Mouse (Mus musculus): ENCODE data around the gene Cops3. TPM values are rescaled to one million over a fixed set of nuclear protein-coding genes. Genes with fewer than 3 reads are reported as not detected.

Gene Cops3
- polyA plus RNA-seq, 1 experiment from 2014 or later = 135 TPM

DNA sequence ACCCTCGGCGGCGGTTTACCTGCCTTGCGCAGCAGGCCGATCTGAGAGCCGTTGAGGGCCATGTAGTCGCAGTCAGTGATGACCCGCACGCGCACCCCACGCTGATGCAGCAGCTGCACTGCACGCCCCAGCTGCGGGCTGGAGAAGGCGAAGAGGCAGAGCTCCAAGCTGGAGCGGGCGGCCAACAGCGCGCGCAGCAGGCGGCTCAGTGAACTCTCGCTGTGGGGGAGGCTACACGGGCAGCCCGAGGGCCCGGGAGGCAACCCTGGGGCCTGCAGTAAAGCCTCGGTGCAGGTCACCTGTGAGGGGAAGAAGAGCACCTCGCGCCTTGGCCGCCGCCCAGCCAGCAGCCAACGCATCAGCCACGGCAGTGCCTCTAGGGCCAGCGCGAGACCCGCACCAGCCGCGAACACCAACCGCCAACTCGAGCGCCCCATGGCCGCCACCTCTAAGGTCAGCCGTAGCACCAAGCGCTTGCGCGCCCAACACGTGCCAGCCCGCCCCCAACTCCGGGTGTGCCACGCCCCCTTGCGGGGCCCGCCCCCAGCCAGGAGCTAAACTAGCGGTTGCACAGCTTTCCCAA is 52.3 kb downstream of the Cops3 start, which contains the start of gene Pld6:
Pld6 (minus strand) TSS at position 447 of the 583 bp plus-strand sequence.
- peak; percentile 79 for ATAC-seq (replicated peaks; ENCODE audit: insufficient number of reproducible peaks, insufficient read depth, low FRiP score, low read depth)

DNA sequence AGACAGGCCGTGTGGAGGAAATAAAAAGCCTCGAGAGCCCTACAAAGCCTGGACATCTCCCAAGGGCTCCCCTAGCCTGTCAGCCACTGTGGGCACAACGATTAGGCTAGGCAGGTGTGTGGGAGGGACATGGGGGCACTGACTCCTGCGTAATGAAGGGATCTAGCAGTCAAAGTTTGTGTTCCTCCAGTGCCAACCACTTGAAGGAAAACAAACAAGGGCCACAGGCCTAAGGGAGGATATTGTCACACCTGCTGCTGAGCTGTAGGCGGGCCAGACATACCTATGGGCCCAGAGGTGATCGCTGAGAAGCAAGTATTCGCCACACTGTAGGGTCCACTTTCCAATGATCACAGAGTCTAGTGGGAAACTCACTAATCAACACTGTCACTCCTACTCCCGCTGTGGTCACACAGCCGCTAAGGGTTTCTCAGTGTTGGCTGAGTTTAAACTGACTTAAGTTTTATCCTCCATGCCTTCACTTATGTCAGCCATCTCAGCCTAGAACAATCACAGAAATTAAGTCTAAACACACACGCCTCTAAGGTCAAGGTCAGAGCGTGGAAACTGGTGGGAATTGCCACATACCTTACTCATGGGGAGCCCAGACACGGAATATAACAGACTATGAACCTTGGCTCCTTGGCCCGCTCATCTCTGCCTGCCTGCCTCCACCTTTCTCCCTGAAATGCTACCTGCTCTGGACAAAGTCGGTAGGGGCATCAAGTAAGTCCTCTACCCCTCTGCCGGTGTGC is 53.0 kb downstream of the Cops3 start:
- peaks cover 7% of the 10 kb centered on the region for H3K36me3 ChIP-seq
- H3K4me1 ChIP-seq (replicated peaks) = peaks cover 16% of the 10 kb centered on the region
- 0 out of 2 replicates have a peak, but pooled peaks cover 3% of the 10 kb centered on the region for H3K27me3 ChIP-seq
- H3K9ac ChIP-seq = peak overlapping the region; percentile 67
- WGBS = 49% methylated on average over 15 of the region's 15 CpGs
- no peak for ATAC-seq (replicated peaks; ENCODE audit: insufficient number of reproducible peaks, insufficient read depth, low FRiP score, low read depth)
- H3K27ac ChIP-seq = no peak overlapping the region
- H3K9me3 ChIP-seq (replicated peaks) = no peaks in the 10 kb centered on the region
- H3K4me3 ChIP-seq = peak overlapping the region; percentile 51
- H3K4me2 ChIP-seq = peak overlapping the region; percentile 97

More for the DNA sequence above, 52.3 kb downstream of the Cops3 start, which contains the start of gene Pld6:
- H3K4me2 ChIP-seq = peak within 1 kb of the TSS; percentile 97
- peak within 1 kb of the TSS; percentile 67 for H3K9ac ChIP-seq
- H3K36me3 ChIP-seq = peaks cover 14% of the 10 kb centered on the region
- 0 out of 2 replicates have a peak within 1 kb of the TSS, but pooled peaks have one; percentile 37 for H3K27ac ChIP-seq
- no peaks in the 10 kb centered on the region for H3K9me3 ChIP-seq (replicated peaks)
- H3K27me3 ChIP-seq = 0 out of 2 replicates have a peak, but pooled peaks cover 3% of the 10 kb centered on the region
- H3K4me3 ChIP-seq = peak within 1 kb of the TSS; percentile 51
- peaks cover 16% of the 10 kb centered on the region for H3K4me1 ChIP-seq (replicated peaks)
- WGBS = 1% methylated on average over 51 of the region's 51 CpGs

DNA sequence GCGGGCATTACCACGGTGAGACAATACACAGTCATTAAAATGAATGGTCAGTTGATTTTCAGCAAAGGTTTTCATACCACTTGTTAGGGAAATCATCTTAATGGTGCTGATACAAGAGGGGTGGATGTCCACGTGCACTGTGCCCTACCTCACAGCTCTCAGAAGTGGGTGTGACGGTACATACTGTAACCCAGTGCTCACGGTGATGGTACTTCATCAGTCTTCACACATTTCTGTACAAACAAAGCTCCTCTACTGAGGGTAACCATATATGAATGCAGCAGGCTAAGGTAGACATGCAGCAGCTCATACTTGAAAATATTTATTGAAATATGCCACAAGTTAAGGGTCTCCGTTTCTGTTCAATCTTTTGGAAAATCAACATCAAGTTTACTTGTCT is 56.0 kb downstream of the Cops3 start:
- no peak for ATAC-seq (replicated peaks; ENCODE audit: insufficient number of reproducible peaks, insufficient read depth, low FRiP score, low read depth)
- Histone ChIP-seq H3K27ac (no peak overlapping the region), H3K9ac (no peak overlapping the region), H3K27me3 (0 out of 2 replicates have a peak, but pooled peaks cover 3% of the 10 kb centered on the region), H3K4me3 (no peak overlapping the region), H3K4me2 (no peak overlapping the region), H3K9me3 (replicated peaks) (no peaks in the 10 kb centered on the region), H3K4me1 (replicated peaks) (peaks cover 28% of the 10 kb centered on the region), H3K36me3 (no peaks in the 10 kb centered on the region; the same call in 1 of the 2 replicates)
- 72% methylated on average over 6 of the region's 6 CpGs for WGBS

DNA sequence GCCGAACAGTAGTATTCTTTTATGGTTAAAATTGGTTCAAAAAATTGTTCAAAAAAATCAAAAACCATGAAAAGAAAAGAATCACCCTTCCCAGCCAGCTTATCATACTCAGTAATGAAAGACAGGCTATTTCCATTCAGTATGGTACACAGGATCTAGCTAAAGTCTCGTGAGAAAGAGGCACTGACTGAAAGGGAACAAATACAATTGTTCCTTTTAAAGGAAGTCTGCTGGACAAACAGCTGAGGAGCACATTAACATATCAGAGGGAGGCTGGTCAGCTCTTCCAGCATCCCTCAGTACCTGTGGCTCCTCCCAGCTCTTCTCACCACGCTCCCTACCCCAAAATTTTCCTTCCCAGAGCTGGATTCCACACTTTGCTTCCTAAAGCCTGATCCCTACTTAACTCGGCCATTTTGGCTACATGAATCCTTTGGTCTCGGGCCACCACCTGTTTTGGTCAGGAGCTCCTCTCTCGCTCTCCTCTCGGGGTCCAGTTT is 57.5 kb downstream of the Cops3 start:
- Histone ChIP-seq H3K9me3 (replicated peaks) (no peaks in the 10 kb centered on the region), H3K27me3 (0 out of 2 replicates have a peak, but pooled peaks cover 3% of the 10 kb centered on the region), H3K27ac (no peak overlapping the region), H3K4me2 (no peak overlapping the region), H3K9ac (no peak overlapping the region), H3K4me3 (no peak overlapping the region), H3K36me3 (peaks cover 12% of the 10 kb centered on the region), H3K4me1 (replicated peaks) (peaks cover 22% of the 10 kb centered on the region)
- WGBS = 84% methylated on average over 7 of the region's 7 CpGs
- ATAC-seq (replicated peaks; ENCODE audit: insufficient number of reproducible peaks, insufficient read depth, low FRiP score, low read depth) = no peak

DNA sequence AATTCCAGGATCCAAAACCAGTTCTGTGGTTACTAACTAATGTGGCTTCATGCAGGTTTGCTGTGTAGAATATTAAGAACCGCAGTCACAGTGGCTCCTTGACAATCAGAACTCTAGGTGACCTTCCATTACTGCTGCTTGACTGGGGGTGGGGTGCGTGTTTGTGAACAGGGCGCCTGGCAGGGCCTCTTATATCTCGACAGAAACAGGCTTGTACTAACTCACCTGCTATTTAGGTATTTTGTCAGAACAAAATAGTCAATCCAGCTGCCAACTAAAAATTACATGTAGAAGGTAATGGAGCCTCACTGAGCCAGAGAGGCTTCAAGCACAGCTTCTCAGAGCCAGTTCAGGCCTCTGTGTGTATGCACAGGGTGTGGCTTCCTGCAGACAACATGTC is 59.4 kb downstream of the Cops3 start:
- no peak overlapping the region for H3K9ac ChIP-seq
- H3K4me2 ChIP-seq = no peak overlapping the region
- no peaks in the 10 kb centered on the region for H3K9me3 ChIP-seq (replicated peaks)
- 66% methylated on average over 4 of the region's 4 CpGs for WGBS
- H3K27me3 ChIP-seq = no peaks in the 10 kb centered on the region
- peaks cover 14% of the 10 kb centered on the region for H3K4me1 ChIP-seq (replicated peaks)
- no peak overlapping the region for H3K4me3 ChIP-seq
- peaks cover 29% of the 10 kb centered on the region for H3K36me3 ChIP-seq
- no peak overlapping the region for H3K27ac ChIP-seq
- ATAC-seq (replicated peaks; ENCODE audit: insufficient number of reproducible peaks, insufficient read depth, low FRiP score, low read depth) = no peak

DNA sequence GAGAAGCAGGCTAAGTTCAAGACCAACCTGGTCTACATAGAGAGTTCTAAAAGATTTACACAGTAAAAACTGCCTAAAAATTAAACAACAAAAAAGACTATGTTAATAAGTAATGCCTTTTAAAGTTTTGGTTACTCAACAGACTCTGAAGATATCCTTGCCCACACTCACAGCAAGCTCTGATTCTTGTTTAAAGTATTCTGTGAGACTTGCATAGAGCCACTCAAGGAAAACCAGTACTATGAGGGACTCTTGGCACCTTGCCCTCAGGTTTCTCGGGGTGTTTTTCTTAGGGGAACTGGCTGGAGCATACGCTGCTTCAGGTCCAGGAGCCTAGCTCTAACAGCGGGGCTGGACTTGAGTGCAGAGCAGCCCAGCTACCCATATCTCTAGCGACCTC is 60.2 kb downstream of the Cops3 start:
- Histone ChIP-seq H3K9me3 (replicated peaks) (no peaks in the 10 kb centered on the region), H3K36me3 (peaks cover 38% of the 10 kb centered on the region), H3K27ac (no peak overlapping the region), H3K9ac (no peak overlapping the region), H3K4me2 (no peak overlapping the region), H3K4me3 (no peak overlapping the region), H3K4me1 (replicated peaks) (peaks cover 14% of the 10 kb centered on the region), H3K27me3 (no peaks in the 10 kb centered on the region)
- ATAC-seq (replicated peaks; ENCODE audit: insufficient number of reproducible peaks, insufficient read depth, low FRiP score, low read depth) = no peak
- 73% methylated on average over 4 of the region's 4 CpGs for WGBS

DNA sequence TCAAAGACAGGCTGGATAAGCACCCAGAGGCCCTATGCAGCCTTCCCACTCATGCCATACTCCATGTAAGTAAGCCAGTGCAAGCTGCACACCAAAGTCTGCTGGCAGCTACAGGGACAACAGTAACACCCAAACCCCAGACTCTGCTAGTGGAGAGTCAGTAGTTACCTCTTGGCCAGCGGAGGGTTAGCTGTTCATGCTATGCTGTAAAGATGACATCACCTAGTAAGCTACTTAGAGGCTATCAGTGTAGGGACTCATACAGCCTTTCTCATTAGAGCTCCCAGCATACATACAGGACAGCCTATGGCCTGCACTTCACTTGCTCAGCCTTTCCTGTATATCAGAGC is 60.8 kb downstream of the Cops3 start:
- H3K36me3 ChIP-seq = peaks cover 43% of the 10 kb centered on the region

DNA sequence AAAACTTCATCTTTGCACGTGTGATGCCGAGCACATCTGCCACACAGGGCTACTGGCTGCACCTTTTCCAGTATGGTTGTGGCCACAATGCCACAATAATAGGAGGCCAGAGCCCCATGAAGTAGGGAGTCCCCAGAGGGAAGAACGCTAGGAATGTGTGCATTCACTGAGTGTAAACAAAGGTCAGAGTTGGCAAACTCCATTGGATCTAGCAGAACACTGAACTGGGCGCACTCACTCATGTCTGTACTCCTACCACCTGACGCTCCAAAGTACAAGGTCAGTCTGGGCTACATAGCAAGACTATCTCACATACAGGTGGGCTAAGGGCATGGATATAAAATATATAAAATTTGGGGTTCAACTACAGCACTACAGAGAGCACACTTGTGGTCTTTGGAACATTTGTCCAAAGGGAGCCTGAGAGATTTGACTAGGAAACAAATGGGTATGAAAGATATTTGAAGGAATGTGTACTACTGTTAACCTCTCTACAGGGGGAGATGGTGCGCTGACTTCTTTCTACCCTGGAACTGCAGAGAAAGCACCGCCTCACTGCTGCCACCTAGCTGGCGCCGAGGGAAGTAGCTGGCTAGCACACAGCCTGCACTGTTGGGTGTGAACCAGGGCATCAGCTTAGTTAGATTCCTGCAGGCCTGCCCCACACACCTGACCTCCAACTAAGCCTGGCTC is 61.3 kb downstream of the Cops3 start:
- no peaks in the 10 kb centered on the region for H3K9me3 ChIP-seq (replicated peaks)
- ATAC-seq (replicated peaks; ENCODE audit: insufficient number of reproducible peaks, insufficient read depth, low FRiP score, low read depth) = 0 out of 2 replicates have a peak, but pooled peaks have one; percentile 50
- H3K4me2 ChIP-seq = no peak overlapping the region
- H3K27ac ChIP-seq = no peak overlapping the region
- H3K27me3 ChIP-seq = no peaks in the 10 kb centered on the region
- H3K4me3 ChIP-seq = no peak overlapping the region
- H3K36me3 ChIP-seq = peaks cover 48% of the 10 kb centered on the region
- no peak overlapping the region for H3K9ac ChIP-seq
- peaks cover 14% of the 10 kb centered on the region for H3K4me1 ChIP-seq (replicated peaks)
- 52% methylated on average over 9 of the region's 9 CpGs for WGBS

More for the DNA sequence above, 60.8 kb downstream of the Cops3 start:
- Histone ChIP-seq H3K27ac (no peak overlapping the region), H3K4me1 (replicated peaks) (peaks cover 14% of the 10 kb centered on the region), H3K4me3 (no peak overlapping the region), H3K27me3 (no peaks in the 10 kb centered on the region), H3K9ac (no peak overlapping the region), H3K9me3 (replicated peaks) (no peaks in the 10 kb centered on the region), H3K4me2 (no peak overlapping the region)
- WGBS = 53% methylated on average over 1 of the region's 1 CpGs
- 0 out of 2 replicates have a peak, but pooled peaks have one; percentile 14 for ATAC-seq (replicated peaks; ENCODE audit: insufficient number of reproducible peaks, insufficient read depth, low FRiP score, low read depth)

DNA sequence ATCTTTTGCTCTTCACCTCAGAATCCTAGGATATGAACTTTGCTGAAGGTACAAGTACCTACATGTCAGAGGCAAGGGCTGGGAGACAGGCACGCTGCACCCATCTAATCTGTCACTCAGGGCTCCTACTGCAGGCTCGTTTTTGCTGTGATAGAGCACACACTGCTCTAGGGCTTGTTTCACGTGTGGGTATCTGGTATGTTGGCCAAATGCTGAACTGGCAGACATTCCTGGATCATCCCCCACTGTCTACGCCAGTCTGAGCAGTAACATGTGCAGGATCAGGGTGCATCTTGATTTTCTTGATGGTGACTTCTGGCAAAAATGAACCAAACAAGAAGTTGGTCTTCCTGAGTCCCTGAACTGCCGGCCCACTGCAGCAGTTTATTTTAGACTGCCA is 62.4 kb downstream of the Cops3 start:
- Histone ChIP-seq H3K4me2 (no peak overlapping the region), H3K27me3 (no peaks in the 10 kb centered on the region), H3K9ac (no peak overlapping the region), H3K36me3 (peaks cover 51% of the 10 kb centered on the region), H3K4me3 (no peak overlapping the region), H3K9me3 (replicated peaks) (no peaks in the 10 kb centered on the region), H3K27ac (no peak overlapping the region), H3K4me1 (replicated peaks) (peaks cover 12% of the 10 kb centered on the region)
- 75% methylated on average over 5 of the region's 5 CpGs for WGBS
- ATAC-seq (replicated peaks; ENCODE audit: insufficient number of reproducible peaks, insufficient read depth, low FRiP score, low read depth) = no peak

DNA sequence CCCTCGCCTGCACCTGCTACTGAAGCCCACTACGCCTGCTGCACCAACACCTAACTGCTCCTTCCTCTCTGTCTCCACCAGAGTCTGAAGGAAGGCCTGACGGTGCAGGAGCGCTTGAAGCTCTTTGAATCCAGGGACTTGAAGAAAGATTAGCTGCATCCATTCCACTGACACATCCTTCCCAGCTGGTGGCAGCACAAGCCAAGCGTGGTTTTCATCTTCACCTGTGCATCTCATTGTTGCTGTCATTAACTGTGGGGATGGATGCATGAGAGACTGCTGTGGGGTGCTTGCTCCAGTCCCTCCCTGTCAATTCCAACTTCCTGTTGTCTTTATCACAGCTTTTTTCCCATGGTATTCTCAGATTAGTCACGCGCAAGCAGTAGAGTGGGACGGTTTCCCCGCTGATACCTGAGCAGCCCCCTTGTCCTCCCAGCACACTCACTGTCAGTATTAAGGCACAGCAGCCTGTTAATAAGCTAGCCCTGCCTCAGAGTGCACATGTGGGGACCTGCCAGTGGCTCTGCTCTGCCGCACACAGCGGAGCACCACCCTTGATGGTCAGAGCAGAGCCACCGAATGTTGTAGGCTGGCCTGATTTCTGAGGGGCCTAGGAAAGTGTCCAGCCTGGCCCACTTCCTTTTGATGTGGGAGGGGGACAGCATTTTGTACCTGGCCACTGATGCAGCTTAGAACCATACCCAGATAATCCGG is 64.0 kb downstream of the Cops3 start:
- Histone ChIP-seq H3K9me3 (replicated peaks) (no peaks in the 10 kb centered on the region), H3K9ac (no peak overlapping the region), H3K27ac (no peak overlapping the region), H3K36me3 (peaks cover 68% of the 10 kb centered on the region), H3K27me3 (no peaks in the 10 kb centered on the region), H3K4me3 (no peak overlapping the region), H3K4me1 (replicated peaks) (peaks cover 12% of the 10 kb centered on the region), H3K4me2 (no peak overlapping the region)
- no peak for ATAC-seq (replicated peaks; ENCODE audit: insufficient number of reproducible peaks, insufficient read depth, low FRiP score, low read depth)
- WGBS = 88% methylated on average over 13 of the region's 13 CpGs

DNA sequence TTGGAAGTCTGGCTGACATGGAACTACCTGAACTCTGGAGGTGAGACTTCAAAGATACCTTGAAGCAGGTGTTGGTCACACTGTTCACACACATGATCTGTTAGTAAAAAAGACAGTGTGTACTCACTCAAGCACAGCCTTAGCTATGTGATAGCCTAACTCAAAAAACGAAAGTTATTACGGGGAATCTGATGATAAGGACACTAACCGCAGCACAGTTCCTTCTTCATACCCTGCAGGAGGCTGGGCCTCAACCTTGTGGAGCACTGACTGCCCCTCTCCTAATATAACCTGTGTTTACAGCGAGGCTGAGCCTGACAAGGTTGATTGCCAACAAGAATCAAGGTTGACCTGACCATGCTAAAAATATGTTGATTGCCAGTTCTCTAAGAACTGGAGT is 65.1 kb downstream of the Cops3 start:
- peaks cover 13% of the 10 kb centered on the region for H3K4me1 ChIP-seq (replicated peaks)
- H3K9me3 ChIP-seq (replicated peaks) = no peaks in the 10 kb centered on the region
- peaks cover 76% of the 10 kb centered on the region for H3K36me3 ChIP-seq
- H3K27ac ChIP-seq = no peak overlapping the region
- 74% methylated on average over 4 of the region's 4 CpGs for WGBS
- no peak overlapping the region for H3K9ac ChIP-seq
- no peak for ATAC-seq (replicated peaks; ENCODE audit: insufficient number of reproducible peaks, insufficient read depth, low FRiP score, low read depth)
- H3K4me3 ChIP-seq = no peak overlapping the region
- no peak overlapping the region for H3K4me2 ChIP-seq
- no peaks in the 10 kb centered on the region for H3K27me3 ChIP-seq
